Mouse (Mus musculus) testis, adult 2 months (tissue): Measurements from ENCODE around the gene Serinc3.

Experiments used
- CTCF ChIP-seq: fragments of 200-500 bp; IDR thresholded peaks from 2 replicates; pipeline ENCODE4 v1.5.1; 2012; ENCODE audit warnings: low read depth, mild to moderate bottlenecking, inconsistent platforms, low read length, moderate library complexity; ENCODE audit not compliant: control insufficient read depth, insufficient read depth, insufficient replicate concordance
- POLR2A ChIP-seq: fragments of 200-500 bp; IDR thresholded peaks from 2 replicates; pipeline ENCODE4 v1.6.1; 2012; ENCODE audit warnings: low read depth, mild to moderate bottlenecking, inconsistent platforms, low read length, moderate library complexity; ENCODE audit not compliant: control insufficient read depth

GRCm38 (mm10) chr2:163617874-163618273 is 27.1 kb downstream of the Serinc3 start:
- no peak for TF ChIP-seq CTCF
- TF ChIP-seq POLR2A = no peak
